Mouse (Mus musculus) macrophage (primary cell): ENCODE data around the gene Mib2. TPM values are rescaled to one million over a fixed set of nuclear protein-coding genes. Genes with fewer than 3 reads are reported as not detected.

Experiments used
- H3K27ac ChIP-seq: fragments of 350-480 bp; formaldehyde crosslinking; 2 replicates; pipeline ENCODE4 v1.9.0; 2021
- H3K36me3 ChIP-seq: fragments of 350-480 bp; formaldehyde crosslinking; 2 replicates; pipeline ENCODE4 v1.9.0; 2021; ENCODE audit errors: inconsistent target
- H3K4me3 ChIP-seq: fragments of 350-480 bp; formaldehyde crosslinking; 2 replicates; pipeline ENCODE4 v1.9.0; 2021; ENCODE audit errors: inconsistent target
- H3K79me2 ChIP-seq: fragments of 350-480 bp; formaldehyde crosslinking; 2 replicates; pipeline ENCODE4 v1.9.0; 2021; ENCODE audit errors: inconsistent target
- WGBS: methylation state at CpG from one replicate; pipeline ENCODE4 v1.1.7; 2026; ENCODE audit warnings: inconsistent platforms; ENCODE audit not compliant: missing documents; 5-methylcytosine and 5-hydroxymethylcytosine counted together
- polyA plus RNA-seq: library from polyadenylated mRNA; stranded (reverse); fragments of 250-400 nt; gene quantifications from 3 replicates; pipeline ENCODE4 v1.2.4, GENCODE M21; 2018; ENCODE audit warnings: inconsistent platforms
- total RNA-seq, 78 experiments: library from RNA; depleted of rRNA; stranded (reverse); fragments of 250-400 nt; gene quantifications; 1 replicate in 9 of 78; 2 replicates in 24 of 78; 3 replicates in 43 of 78; 4 replicates in 2 of 78; pipeline ENCODE4 v1.2.4; 2018; ENCODE audit warnings: inconsistent platforms in 56 of 78

Gene Mib2
- 100 to 1,000 TPM in 16 of 26 experiments, 10 to 100 TPM in 10; 23.9 to 249 (median 112) TPM for total RNA-seq (2018; cell fraction: chromatin; rRNA removed)
- 10 to 100 TPM; 13.1 to 32.3 (median 20.1) TPM for total RNA-seq (2018; cell fraction: cytosol; rRNA removed)
- total RNA-seq (2018; cell fraction: nucleus; rRNA removed) = 100 to 1,000 TPM in 1 of 26 experiments, 10 to 100 TPM in 25; 16.6 to 112 (median 58.6) TPM
- 9.5 to 29.7 TPM (median 12.3 TPM) in 3 replicates for polyA plus RNA-seq

DNA sequence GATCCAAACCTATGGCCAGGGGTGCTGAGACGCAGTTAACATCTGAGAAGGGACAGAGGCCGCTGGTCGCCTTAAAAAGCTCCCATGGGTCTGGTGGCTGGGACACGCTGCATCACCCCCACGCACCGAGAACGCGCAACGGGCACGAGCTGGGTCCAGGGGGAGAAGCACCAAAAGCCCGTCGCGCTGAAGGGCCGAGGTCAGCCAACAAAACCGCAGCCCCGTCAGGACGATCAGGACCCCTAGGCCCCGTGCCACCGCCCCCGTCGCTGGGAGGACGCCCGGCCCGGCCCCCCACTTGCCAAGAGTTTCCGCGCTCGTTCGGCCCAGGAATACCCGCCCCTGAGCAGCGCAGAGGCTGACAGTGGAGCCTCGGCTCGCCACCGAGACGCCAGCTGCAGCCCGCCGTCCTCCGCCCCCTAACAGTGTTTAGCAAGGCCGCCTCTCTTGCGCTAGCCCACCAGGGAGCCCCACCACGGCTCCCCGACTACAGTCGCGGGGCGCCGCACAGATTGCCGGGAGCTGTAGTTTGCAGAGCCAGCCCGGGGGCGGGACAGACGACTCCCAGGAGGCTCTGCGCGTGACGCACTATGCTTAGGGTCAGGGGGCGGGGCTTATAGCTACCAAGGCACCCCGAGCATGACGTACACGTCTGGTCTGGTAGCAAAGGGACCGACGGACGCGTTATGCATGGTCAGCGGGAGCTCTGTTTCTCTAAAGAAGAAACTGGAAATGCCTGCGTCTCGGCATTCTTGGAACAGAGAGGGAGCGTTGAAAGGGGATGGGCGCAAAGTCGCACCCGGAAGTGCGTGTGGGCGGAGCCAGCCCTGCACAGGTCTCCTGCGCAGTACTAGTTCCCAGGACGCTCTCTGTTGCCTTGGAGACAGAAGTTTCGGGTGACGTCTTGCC lies at the start of gene Mib2:
Gene Mib2 (minus strand): TSS at position 510 of the 909 bp plus-strand sequence.
- no peaks in the 10 kb centered on the region; the same call in 1 of the 2 replicates for H3K36me3 ChIP-seq
- H3K79me2 ChIP-seq = peaks cover 8% of the 10 kb centered on the region; the same call in 1 of the 2 replicates
- WGBS = under 1% methylated on average over 72 of the region's 73 CpGs
- H3K4me3 ChIP-seq = peak within 1 kb of the TSS; percentile 65
- peak within 1 kb of the TSS; percentile 81 for H3K27ac ChIP-seq

DNA sequence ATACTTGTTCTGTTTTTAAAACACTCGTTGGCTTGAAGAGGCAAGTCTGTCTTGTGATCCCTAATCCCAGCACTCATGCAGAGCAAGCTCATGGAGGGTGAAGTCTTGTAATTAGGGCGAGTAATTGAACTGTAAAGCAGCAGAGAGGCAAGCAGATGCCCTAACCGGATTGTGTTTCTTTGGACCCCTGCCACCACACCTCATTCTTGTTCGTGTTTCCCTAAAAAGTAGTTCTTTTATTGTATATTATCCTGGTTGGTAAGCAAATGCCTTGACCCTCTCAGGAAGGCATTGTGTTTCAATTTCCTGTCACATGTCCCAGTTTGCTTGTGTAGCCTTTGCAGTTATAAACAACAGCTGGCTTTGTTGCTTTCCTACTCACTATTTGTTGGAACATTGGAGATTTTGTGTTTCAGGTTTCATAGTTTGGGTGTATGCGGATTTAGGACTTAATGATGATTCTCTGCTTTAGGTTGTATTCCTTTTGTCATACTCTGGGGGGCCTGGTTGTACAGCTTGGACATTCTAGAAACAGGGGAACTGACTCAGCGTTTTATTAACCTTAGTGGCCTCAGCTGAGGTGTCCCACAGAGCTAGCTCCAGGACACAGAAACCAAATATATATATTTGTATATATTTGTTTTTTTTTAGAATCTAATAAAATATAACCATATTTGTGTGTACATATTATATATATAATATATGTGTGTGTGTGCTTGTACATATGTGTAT lies 41.7 kb upstream of the Mib2 start:
- WGBS = 21% methylated on average over 6 of the region's 6 CpGs
- peaks cover 17% of the 10 kb centered on the region; the same call in 1 of the 2 replicates for H3K36me3 ChIP-seq
- peak overlapping the region; percentile 76 for H3K27ac ChIP-seq
- H3K4me3 ChIP-seq = no peak overlapping the region
- peaks cover 100% of the 10 kb centered on the region for H3K79me2 ChIP-seq

DNA sequence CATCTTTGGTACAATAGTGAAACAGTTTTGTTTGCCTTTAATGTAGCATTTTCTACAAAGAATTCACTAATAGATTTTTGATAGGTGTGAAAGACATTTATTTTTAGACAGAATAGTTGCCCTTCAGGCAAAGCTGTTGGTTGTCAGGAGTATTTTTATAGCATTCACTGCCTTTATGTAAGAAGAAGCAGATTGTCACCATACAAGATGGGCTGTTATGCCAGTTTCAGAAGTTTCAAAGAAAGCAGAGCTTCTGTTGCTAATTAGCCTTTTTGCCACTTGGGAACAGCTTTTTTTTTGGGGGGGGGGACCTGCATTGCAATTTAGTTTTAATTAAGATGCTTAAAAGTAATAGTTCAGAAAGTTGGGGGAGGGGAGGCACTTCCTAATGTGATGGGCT lies 40.0 kb upstream of the Mib2 start:
- peaks cover 89% of the 10 kb centered on the region for H3K79me2 ChIP-seq
- H3K4me3 ChIP-seq = no peak overlapping the region
- 0 out of 2 replicates have a peak, but pooled peaks cover 1% of the 10 kb centered on the region for H3K36me3 ChIP-seq
- peak overlapping the region; percentile 76 for H3K27ac ChIP-seq

DNA sequence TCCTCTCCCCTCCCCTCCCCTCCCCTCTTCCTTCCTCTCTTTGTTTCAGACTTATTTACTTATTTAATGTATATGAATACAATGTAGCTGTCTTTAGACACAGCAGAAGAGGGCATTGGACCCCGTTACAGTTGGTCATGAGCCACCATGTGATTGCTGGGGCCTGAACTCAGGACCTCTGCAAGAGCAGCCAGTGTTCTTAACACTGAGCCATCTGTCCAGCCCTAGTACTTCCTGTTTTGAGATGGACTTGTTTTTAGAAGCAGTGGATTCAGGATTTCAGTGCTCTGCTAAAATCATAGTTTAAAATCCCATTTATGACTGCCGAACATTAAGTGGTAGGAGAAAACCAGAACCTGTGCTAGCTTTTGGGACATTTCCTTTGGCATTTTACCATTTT lies 39.6 kb upstream of the Mib2 start:
- peaks cover 85% of the 10 kb centered on the region for H3K79me2 ChIP-seq
- H3K36me3 ChIP-seq = no peaks in the 10 kb centered on the region
- peak overlapping the region; percentile 76 for H3K27ac ChIP-seq
- H3K4me3 ChIP-seq = no peak overlapping the region
- 63% methylated on average over 2 of the region's 2 CpGs for WGBS

GRCm38 (mm10) chr4:155705592-155705929 lies 36.6 kb upstream of the Mib2 start:
- Histone ChIP-seq H3K79me2 (peaks cover 55% of the 10 kb centered on the region), H3K27ac (peak overlapping the region; percentile 89), H3K36me3 (no peaks in the 10 kb centered on the region), H3K4me3 (peak overlapping the region; percentile 75)
- WGBS = under 1% methylated on average over 17 of the region's 19 CpGs

- no peaks in the 10 kb centered on the region for H3K36me3 ChIP-seq
- H3K27ac ChIP-seq = peak within 1 kb of the TSS; percentile 89
- peak within 1 kb of the TSS; percentile 75 for H3K4me3 ChIP-seq
- WGBS = under 1% methylated on average over 82 of the region's 83 CpGs
- H3K79me2 ChIP-seq = peaks cover 49% of the 10 kb centered on the region
These were observed 36.0 kb upstream of the Mib2 start, which contains the start of gene Ssu72 for GRCm38 (mm10) chr4:155704721-155705591. Gene Ssu72 (plus strand): TSS chr4:155704800.

DNA sequence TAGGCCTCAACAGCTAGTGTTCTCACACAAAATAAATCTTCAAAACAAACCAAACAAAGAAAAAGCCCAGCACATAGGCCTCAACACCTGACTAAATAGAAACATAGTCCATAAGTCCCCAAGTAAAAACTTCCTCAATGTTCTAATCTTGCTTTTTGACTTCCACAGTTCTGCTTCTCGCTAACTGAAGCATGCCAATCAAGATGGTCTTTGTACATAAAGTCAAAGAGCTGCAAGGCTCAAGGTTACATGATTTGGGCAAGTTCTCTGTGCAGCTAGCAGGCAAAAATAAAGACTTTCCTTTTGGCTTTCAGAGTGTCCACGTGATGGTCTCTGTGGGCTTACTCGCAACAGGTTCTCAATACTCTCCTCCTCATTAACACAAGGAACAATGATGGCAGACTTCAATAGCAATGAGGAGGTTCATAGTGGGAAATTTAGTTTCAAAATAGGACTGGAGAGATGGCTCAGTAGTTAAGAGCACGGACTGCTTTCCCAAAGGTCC lies 34.5 kb upstream of the Mib2 start:
- peaks cover 34% of the 10 kb centered on the region for H3K79me2 ChIP-seq
- WGBS = 89% methylated on average over 4 of the region's 4 CpGs
- no peak overlapping the region for H3K4me3 ChIP-seq
- H3K36me3 ChIP-seq = no peaks in the 10 kb centered on the region
- no peak overlapping the region for H3K27ac ChIP-seq

GRCm38 (mm10) chr4:155700425-155700824 lies 31.4 kb upstream of the Mib2 start:
- Histone ChIP-seq H3K36me3 (no peaks in the 10 kb centered on the region), H3K79me2 (peaks cover 4% of the 10 kb centered on the region), H3K4me3 (no peak overlapping the region), H3K27ac (no peak overlapping the region)

DNA sequence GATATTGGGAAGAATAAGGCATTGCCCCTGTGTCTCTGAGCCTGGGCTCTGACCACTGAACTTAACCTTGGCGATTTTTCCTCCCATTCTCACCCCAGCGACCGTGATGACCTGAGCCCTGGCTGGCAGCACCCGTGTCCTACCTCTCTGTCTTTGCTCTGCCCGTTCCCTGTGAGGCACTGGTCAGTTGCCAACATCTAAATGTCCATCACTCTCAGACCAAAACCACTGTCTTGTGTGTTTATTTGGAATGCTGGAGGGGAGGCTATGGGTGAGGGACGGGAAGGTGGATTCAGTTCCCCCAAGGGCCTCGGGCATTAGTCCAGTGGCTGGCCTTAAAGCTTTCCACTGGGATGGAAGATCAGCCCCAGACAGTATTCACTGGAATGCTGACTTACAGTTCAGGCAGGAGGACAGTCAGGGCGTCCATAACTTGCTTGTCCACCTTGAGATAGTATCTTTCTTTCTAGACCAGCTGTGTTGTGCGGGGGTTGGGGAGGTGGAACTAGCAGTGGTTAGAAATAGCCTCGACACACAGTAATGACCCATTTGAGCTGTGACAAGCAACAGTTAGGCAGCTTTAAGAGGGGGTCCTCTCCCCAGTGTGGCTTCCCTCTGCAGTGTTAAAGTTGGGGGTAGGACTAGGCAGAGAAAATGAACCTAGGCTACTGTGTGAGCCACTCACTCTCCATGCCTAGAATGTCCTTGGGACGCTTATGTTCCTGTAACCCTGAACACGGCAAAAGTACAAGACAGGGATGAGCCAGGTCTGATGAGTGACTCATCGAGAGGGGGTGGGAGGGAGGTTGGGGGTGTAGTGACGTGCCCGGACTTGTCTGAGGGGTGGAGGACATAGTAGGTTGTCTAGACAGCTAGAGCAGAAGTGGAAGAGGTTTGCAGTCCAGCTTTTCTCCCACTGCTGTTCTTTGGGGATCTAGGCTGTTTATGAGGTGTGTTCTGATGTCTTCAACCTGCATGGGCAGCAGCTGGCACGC lies 27.6 kb upstream of the Mib2 start:
- no peaks in the 10 kb centered on the region for H3K36me3 ChIP-seq
- no peaks in the 10 kb centered on the region for H3K79me2 ChIP-seq
- 73% methylated on average over 12 of the region's 16 CpGs for WGBS
- H3K4me3 ChIP-seq = no peak overlapping the region
- H3K27ac ChIP-seq = no peak overlapping the region

DNA sequence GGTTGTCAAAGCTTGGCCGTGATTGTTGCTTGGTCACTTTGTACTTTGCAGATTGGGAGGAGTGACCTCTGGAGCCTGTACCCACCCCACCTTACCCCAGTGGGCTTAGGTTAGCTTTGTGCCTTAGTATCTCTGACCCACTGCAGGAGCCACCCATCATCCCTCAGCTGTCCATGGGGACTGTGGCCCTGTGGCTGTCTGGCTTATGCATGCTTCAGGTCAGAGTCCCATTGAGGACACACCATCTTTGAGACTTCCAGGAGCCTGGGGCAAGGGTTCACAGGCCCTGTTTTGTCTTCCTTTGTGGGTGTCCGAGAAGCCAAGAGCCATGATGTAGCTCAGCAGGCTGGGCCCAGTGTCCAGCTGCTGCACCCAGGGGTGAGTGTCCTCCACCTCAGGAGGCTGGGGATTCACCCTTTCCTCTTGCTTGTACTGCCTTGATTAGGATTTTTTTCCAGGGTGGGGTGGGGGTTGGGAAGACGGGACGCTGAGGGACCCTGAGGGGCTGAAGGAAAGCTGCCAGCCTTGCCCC lies 26.6 kb upstream of the Mib2 start:
- no peaks in the 10 kb centered on the region for H3K36me3 ChIP-seq
- no peaks in the 10 kb centered on the region for H3K79me2 ChIP-seq
- 96% methylated on average over 4 of the region's 4 CpGs for WGBS
- no peak overlapping the region for H3K27ac ChIP-seq
- no peak overlapping the region for H3K4me3 ChIP-seq

- Histone ChIP-seq H3K79me2 (no peaks in the 10 kb centered on the region), H3K36me3 (no peaks in the 10 kb centered on the region), H3K4me3 (no peak overlapping the region; the same call in 1 of the 2 replicates), H3K27ac (no peak overlapping the region)
- 3% methylated on average over 83 of the region's 92 CpGs for WGBS
These were observed 25.7 kb upstream of the Mib2 start for GRCm38 (mm10) chr4:155694482-155695401.

GRCm38 (mm10) chr4:155694111-155694481 lies 25.1 kb upstream of the Mib2 start, which contains the start of gene Fndc10:
Gene Fndc10 (plus strand): TSS chr4:155694342.
- 3% methylated on average over 21 of the region's 47 CpGs for WGBS
- Histone ChIP-seq H3K36me3 (no peaks in the 10 kb centered on the region), H3K27ac (no peak within 1 kb of the TSS)

More at GRCm38 (mm10) chr4:155694111-155694481, 25.1 kb upstream of the Mib2 start, which contains the start of gene Fndc10:
- Histone ChIP-seq H3K79me2 (no peaks in the 10 kb centered on the region), H3K4me3 (peak within 1 kb of the TSS; percentile 16; the same call in 1 of the 2 replicates)
